Mouse (Mus musculus) gastrocnemius, adult 8-10 months (tissue): ENCODE measurements at regions not wholly inside any gene's neighbourhood (a gene's known extent, or its start where the extent isn't known, plus 50 kb on each side); places are given as distances from the start of the nearest gene placed in this dataset.
A peak's percentile ranks its signal among the peaks of the same experiment; 100 is the strongest.

ENCODE experiments used
- DNase-seq, 2 experiments: peaks; one replicate each; pipeline ENCODE4 v3.0.0; 2022; ENCODE audit warnings: low spot score in 2 of 2

GRCm38 (mm10) chr6:116998948-116999682, 169.2 kb upstream of the Cxcl12 start:
- DNase-seq: no peak

GRCm38 (mm10) chr6:116999940-117000339, 168.4 kb upstream of the Cxcl12 start:
- DNase-seq: no peak

GRCm38 (mm10) chr6:117000951-117001725, 167.2 kb upstream of the Cxcl12 start:
- no peak for DNase-seq

GRCm38 (mm10) chr6:117012621-117013020, 155.7 kb upstream of the Cxcl12 start:
- no peak for DNase-seq

- no peak for DNase-seq
Observed at GRCm38 (mm10) chr6:117015461-117015860, 152.9 kb upstream of the Cxcl12 start.

GRCm38 (mm10) chr6:117021851-117022250, 146.5 kb upstream of the Cxcl12 start:
- no peak for DNase-seq

- no peak for DNase-seq
Observed at GRCm38 (mm10) chr6:117032042-117032746, 136.1 kb upstream of the Cxcl12 start.

GRCm38 (mm10) chr6:117043744-117044143, 124.6 kb upstream of the Cxcl12 start:
- DNase-seq: no peak

- no peak for DNase-seq
Observed at GRCm38 (mm10) chr6:117049459-117050010, 118.8 kb upstream of the Cxcl12 start.

GRCm38 (mm10) chr6:117060688-117061087, 107.6 kb upstream of the Cxcl12 start:
- DNase-seq: peak in 1 of 2 experiments; percentile 12

GRCm38 (mm10) chr6:117067541-117068305, 100.6 kb upstream of the Cxcl12 start:
- DNase-seq: no peak

- peak; percentile 25 to 28 for DNase-seq
Observed at GRCm38 (mm10) chr6:117071311-117071710, 97.0 kb upstream of the Cxcl12 start.

- no peak for DNase-seq
Observed at GRCm38 (mm10) chr6:117071857-117072256, 96.5 kb upstream of the Cxcl12 start.

GRCm38 (mm10) chr6:117079500-117079899, 88.8 kb upstream of the Cxcl12 start:
- no peak for DNase-seq

GRCm38 (mm10) chr6:117080973-117081372, 87.4 kb upstream of the Cxcl12 start:
- DNase-seq: no peak

GRCm38 (mm10) chr6:117084211-117084610, 84.1 kb upstream of the Cxcl12 start:
- no peak for DNase-seq

- no peak for DNase-seq
Observed at GRCm38 (mm10) chr6:117084833-117085500, 83.4 kb upstream of the Cxcl12 start.

GRCm38 (mm10) chr6:117094742-117095141, 73.6 kb upstream of the Cxcl12 start:
- DNase-seq: no peak

GRCm38 (mm10) chr6:117099871-117100270, 68.5 kb upstream of the Cxcl12 start:
- DNase-seq: no peak

GRCm38 (mm10) chr6:117102693-117103092, 65.6 kb upstream of the Cxcl12 start:
- no peak for DNase-seq
